Mouse (Mus musculus) bone marrow macrophage, adult 2 months (primary cell): ENCODE data around the gene Mylk3. TPM values are rescaled to one million over a fixed set of nuclear protein-coding genes. Genes with fewer than 3 reads are reported as not detected.
A peak's percentile ranks its signal among the peaks of the same experiment; 100 is the strongest.

Source experiments
- H3K27ac ChIP-seq: 2 replicates; pipeline ENCODE4 v1.5.1; 2012; ENCODE audit warnings: low read depth, low read length; ENCODE audit not compliant: insufficient read depth
- H3K4me1 ChIP-seq: 2 replicates; pipeline ENCODE4 v1.6.1; 2012; ENCODE audit warnings: low read length; ENCODE audit not compliant: control insufficient read depth, insufficient read depth
- H3K4me3 ChIP-seq: 2 replicates; pipeline ENCODE4 v1.5.1; 2012; ENCODE audit warnings: mild to moderate bottlenecking, low read length, moderate library complexity; ENCODE audit not compliant: insufficient read depth
- CTCF ChIP-seq: IDR thresholded peaks from 2 replicates; pipeline ENCODE4 v1.5.1; 2012; ENCODE audit warnings: low read depth, mild to moderate bottlenecking, low read length, moderate library complexity
- POLR2A ChIP-seq: IDR thresholded peaks from 2 replicates; pipeline ENCODE4 v1.6.1; 2012; ENCODE audit warnings: mild to moderate bottlenecking, low read depth, low read length, borderline replicate concordance
- polyA plus RNA-seq: library from polyadenylated mRNA; stranded (reverse); fragments of >200 nt; gene quantifications from 2 replicates; pipeline ENCODE4 v1.2.4, GENCODE M21; 2012; ENCODE audit not compliant: missing spikeins, insufficient read depth, insufficient read length

The Mylk3 gene
- polyA plus RNA-seq, 1 experiment: not detected

GRCm38 (mm10) chr8:85323084-85323483, 63.1 kb downstream of the Mylk3 start:
- H3K4me3 ChIP-seq: no peak overlapping the region
- TF ChIP-seq CTCF (no peak), POLR2A (no peak)
- no peaks in the 10 kb centered on the region for H3K4me1 ChIP-seq
- no peak overlapping the region for H3K27ac ChIP-seq

- Histone ChIP-seq H3K4me3 (no peak overlapping the region), H3K27ac (no peak overlapping the region), H3K4me1 (no peaks in the 10 kb centered on the region)
- TF ChIP-seq POLR2A: no peak
- TF ChIP-seq CTCF: no peak
Measured at GRCm38 (mm10) chr8:85321981-85322380, 64.2 kb downstream of the Mylk3 start.

- Histone ChIP-seq H3K4me1 (no peaks in the 10 kb centered on the region), H3K4me3 (no peak overlapping the region), H3K27ac (no peak overlapping the region)
- TF ChIP-seq POLR2A (no peak), CTCF (no peak)
Measured at GRCm38 (mm10) chr8:85318534-85318933, 67.6 kb downstream of the Mylk3 start.

GRCm38 (mm10) chr8:85313036-85313435, 73.1 kb downstream of the Mylk3 start:
- Histone ChIP-seq H3K27ac (no peak overlapping the region), H3K4me3 (no peak overlapping the region), H3K4me1 (no peaks in the 10 kb centered on the region)
- TF ChIP-seq CTCF: no peak
- no peak for TF ChIP-seq POLR2A

GRCm38 (mm10) chr8:85311743-85312142, 74.4 kb downstream of the Mylk3 start:
- TF ChIP-seq CTCF: no peak
- no peak for TF ChIP-seq POLR2A
- Histone ChIP-seq H3K27ac (no peak overlapping the region), H3K4me1 (no peaks in the 10 kb centered on the region), H3K4me3 (no peak overlapping the region)

- TF ChIP-seq CTCF (no peak), POLR2A (no peak)
- H3K4me3 ChIP-seq: no peak overlapping the region
Measured at GRCm38 (mm10) chr8:85308564-85308963, 77.6 kb downstream of the Mylk3 start.

GRCm38 (mm10) chr8:85303531-85303930, 82.6 kb downstream of the Mylk3 start:
- TF ChIP-seq POLR2A: no peak
- TF ChIP-seq CTCF: no peak
- H3K4me3 ChIP-seq: no peak overlapping the region
- peaks cover 12% of the 10 kb centered on the region for H3K4me1 ChIP-seq
- no peak overlapping the region for H3K27ac ChIP-seq

More at GRCm38 (mm10) chr8:85308564-85308963, 77.6 kb downstream of the Mylk3 start:
- Histone ChIP-seq H3K27ac (no peak overlapping the region), H3K4me1 (no peaks in the 10 kb centered on the region)

GRCm38 (mm10) chr8:85302931-85303330, 83.2 kb downstream of the Mylk3 start:
- TF ChIP-seq POLR2A: no peak
- no peak for TF ChIP-seq CTCF
- H3K4me3 ChIP-seq: no peak overlapping the region
- no peak overlapping the region for H3K27ac ChIP-seq
- peaks cover 12% of the 10 kb centered on the region for H3K4me1 ChIP-seq

- Histone ChIP-seq H3K4me1 (peaks cover 15% of the 10 kb centered on the region), H3K4me3 (no peak overlapping the region), H3K27ac (no peak overlapping the region)
- TF ChIP-seq POLR2A: no peak
- no peak for TF ChIP-seq CTCF
Measured at GRCm38 (mm10) chr8:85301941-85302340, 84.2 kb downstream of the Mylk3 start.

- peak within 1 kb of the TSS; percentile 98 for H3K27ac ChIP-seq
- H3K4me1 ChIP-seq: peaks cover 17% of the 10 kb centered on the region
- TF ChIP-seq CTCF (no peak), POLR2A (no peak)
- peak within 1 kb of the TSS; percentile 97 for H3K4me3 ChIP-seq
Measured at GRCm38 (mm10) chr8:85299434-85300077, 86.6 kb downstream of the Mylk3 start, which contains the start of the genes Orc6 and Vps35. Gene Orc6 (plus strand): TSS chr8:85299632. Gene Vps35 (minus strand): TSS chr8:85299802.
